Mouse (Mus musculus) heart, adult 2 months (tissue): Measurements from ENCODE around the gene Camkmt. TPM values are rescaled to one million over a fixed set of nuclear protein-coding genes. Genes with fewer than 3 reads are reported as not detected.

Source experiments
- DNase-seq, 2 experiments: peaks; one replicate each; pipeline ENCODE4 v3.0.0; 2021
- H3K27ac ChIP-seq: fragments of 200-600 bp; 2 replicates; pipeline ENCODE4 v1.8.1; 2022
- H3K27me3 ChIP-seq: fragments of 200-500 bp; 2 replicates; pipeline ENCODE4 v1.6.1; 2012; ENCODE audit warnings: mild to moderate bottlenecking, low read length, inconsistent platforms, mixed read lengths; ENCODE audit not compliant: control insufficient read depth, insufficient read depth
- H3K36me3 ChIP-seq: fragments of 200-500 bp; 2 replicates; pipeline ENCODE4 v1.6.1; 2012; ENCODE audit warnings: low read length, inconsistent platforms; ENCODE audit not compliant: control insufficient read depth, insufficient read depth
- H3K4me1 ChIP-seq: fragments of 200-500 bp; 2 replicates; pipeline ENCODE4 v1.6.1; 2011; ENCODE audit warnings: low read length; ENCODE audit not compliant: control insufficient read depth, insufficient read depth
- H3K4me3 ChIP-seq: fragments of 200-600 bp; 2 replicates; pipeline ENCODE4 v1.8.1; 2022
- H3K79me2 ChIP-seq: fragments of 200-500 bp; replicated peaks from 2 replicates; pipeline ENCODE4 v1.6.1; 2012; ENCODE audit warnings: mild to moderate bottlenecking, inconsistent platforms, low read length, moderate library complexity, mixed read lengths; ENCODE audit not compliant: control insufficient read depth, insufficient read depth
- H3K9ac ChIP-seq: fragments of 200-500 bp; 2 replicates; pipeline ENCODE4 v1.6.1; 2012; ENCODE audit warnings: low read depth, mild to moderate bottlenecking, control low read depth, inconsistent platforms, low read length, mixed read lengths
- CTCF ChIP-seq: fragments of 200-600 bp; IDR thresholded peaks from 2 replicates; pipeline ENCODE4 v1.8.1; 2022; ENCODE audit warnings: antibody characterized with exemption, mild to moderate bottlenecking, moderate library complexity
- EP300 ChIP-seq: fragments of 200-500 bp; IDR thresholded peaks from 2 replicates; pipeline ENCODE4 v1.6.1; 2011; ENCODE audit warnings: low read depth, low read length, control low read depth; ENCODE audit not compliant: insufficient read depth
- POLR2A ChIP-seq: fragments of 200-500 bp; IDR thresholded peaks from 2 replicates; pipeline ENCODE4 v1.6.1; 2011; ENCODE audit warnings: mild to moderate bottlenecking, low read depth, low read length, control low read depth; ENCODE audit not compliant: insufficient read depth
- WGBS: fragments of 180-500 bp; shearing (Covaris S2); methylation state at CpG from one replicate; pipeline ENCODE4 v1.1.7; 2018; 5-methylcytosine and 5-hydroxymethylcytosine counted together
- intact Hi-C: fragments of 180-260 bp; cut with DNase I; formaldehyde crosslinking; loops from one replicate; pipeline ENCODE4 v1.15.1; 2025
- polyA plus RNA-seq: library from polyadenylated mRNA; depleted of rRNA; stranded (reverse); fragments of >200 nt; gene quantifications from 2 replicates; pipeline ENCODE4 v1.2.3, GENCODE M21; 2012
- total RNA-seq, 2 experiments: library from RNA; stranded (reverse); gene quantifications; 2 replicates each; pipeline ENCODE4 v1.2.3; 2021

The Camkmt gene
- total and polyA plus RNA-seq, 3 experiments, result 1.1 to 4.2 (median 3.5) TPM

DNA sequence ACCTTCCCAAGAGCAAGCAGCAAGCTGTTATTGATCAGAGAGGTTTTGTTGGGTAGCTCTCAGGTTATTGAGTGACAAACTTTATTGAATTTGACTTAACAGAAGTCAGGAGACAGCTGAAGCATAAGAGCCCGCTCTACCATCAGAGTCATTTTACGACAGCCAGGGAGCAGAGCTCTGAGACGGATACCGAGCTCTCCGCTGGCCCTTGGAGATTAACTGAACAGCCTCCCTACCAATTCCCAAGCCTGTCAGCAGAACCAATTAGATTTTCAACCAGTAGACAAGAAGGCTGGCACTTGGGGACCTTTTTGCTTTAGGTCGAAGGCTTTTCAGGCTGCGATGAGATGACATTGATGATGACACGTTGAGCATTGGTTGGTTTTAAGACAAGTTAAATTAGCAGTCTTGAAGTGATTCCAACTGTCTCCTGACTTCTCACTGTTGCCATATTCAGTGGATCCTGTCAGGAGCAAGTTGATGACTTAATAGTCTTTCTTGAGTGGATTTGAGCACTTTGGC lies 229.5 kb downstream of the Camkmt start:
- TF ChIP-seq EP300 (no peak), CTCF (no peak), POLR2A (no peak)
- no peaks in the 10 kb centered on the region for H3K36me3 ChIP-seq
- DNase-seq, result no peak
- no peaks in the 10 kb centered on the region for H3K27me3 ChIP-seq
- no peak overlapping the region for H3K27ac ChIP-seq
- no peak overlapping the region for H3K4me3 ChIP-seq
- 86% methylated on average over 8 of the region's 8 CpGs for WGBS
- no peaks in the 10 kb centered on the region for H3K79me2 ChIP-seq
- H3K4me1 ChIP-seq, result no peaks in the 10 kb centered on the region
- H3K9ac ChIP-seq, result no peak overlapping the region
- intact Hi-C loops, result no loop called here

DNA sequence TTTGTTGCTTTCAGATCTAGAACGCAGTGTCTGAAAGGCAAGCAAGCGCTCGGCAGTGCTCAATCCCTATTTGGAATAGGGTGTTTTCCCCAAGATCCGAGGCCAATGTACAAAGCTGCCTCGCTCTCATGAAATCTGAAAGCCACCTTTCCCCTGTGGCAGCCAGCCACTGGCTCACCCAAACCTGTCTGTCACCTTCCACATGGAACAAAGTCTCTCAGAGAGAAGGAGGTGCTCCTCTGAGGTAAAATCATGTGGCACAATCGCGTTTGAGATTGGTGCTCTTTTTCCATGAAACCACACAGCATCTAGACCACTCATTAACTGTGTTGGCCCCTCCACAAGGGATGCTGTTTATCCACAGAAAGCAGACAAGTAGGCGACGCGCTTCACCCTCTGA lies 238.5 kb downstream of the Camkmt start:
- no peak for TF ChIP-seq EP300
- TF ChIP-seq POLR2A, result no peak
- no peak for TF ChIP-seq CTCF
- 89% methylated on average over 10 of the region's 10 CpGs for WGBS

DNA sequence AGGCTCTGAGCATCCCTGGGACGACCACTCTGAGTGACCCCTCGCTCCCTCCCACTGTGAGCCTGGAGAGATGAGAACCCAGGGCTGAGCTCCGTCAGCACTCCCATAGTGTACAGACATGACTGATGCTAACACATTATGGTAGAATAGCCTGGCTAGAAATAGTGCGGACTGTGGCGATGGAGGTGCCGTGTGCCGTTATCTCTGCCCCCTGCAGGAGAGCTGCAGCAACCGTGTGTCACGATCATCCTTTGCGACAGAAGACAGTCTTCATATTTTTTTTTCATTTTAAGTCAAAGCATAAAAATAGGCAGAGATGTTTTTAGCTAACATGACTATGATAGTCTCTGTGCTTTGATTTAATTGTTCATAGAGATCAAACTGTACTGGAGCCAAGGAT lies 245.1 kb downstream of the Camkmt start:
- Histone ChIP-seq H3K36me3 (no peaks in the 10 kb centered on the region), H3K27me3 (no peaks in the 10 kb centered on the region), H3K79me2 (no peaks in the 10 kb centered on the region), H3K9ac (no peak overlapping the region), H3K4me3 (no peak overlapping the region), H3K4me1 (no peaks in the 10 kb centered on the region), H3K27ac (no peak overlapping the region)
- no peak for TF ChIP-seq CTCF
- TF ChIP-seq EP300, result no peak
- TF ChIP-seq POLR2A, result no peak
- whole genome bisulfite sequencing, result 70% methylated on average over 10 of the region's 10 CpGs
- DNase-seq, result no peak
- intact Hi-C loops, result no loop called here

More for the DNA sequence above, 238.5 kb downstream of the Camkmt start:
- H3K27me3 ChIP-seq, result no peaks in the 10 kb centered on the region
- no peak overlapping the region for H3K27ac ChIP-seq
- intact Hi-C loops, result no loop called here
- H3K4me1 ChIP-seq, result no peaks in the 10 kb centered on the region
- no peak overlapping the region for H3K9ac ChIP-seq
- no peak overlapping the region for H3K4me3 ChIP-seq
- no peaks in the 10 kb centered on the region for H3K79me2 ChIP-seq
- no peaks in the 10 kb centered on the region for H3K36me3 ChIP-seq
- no peak for DNase-seq

DNA sequence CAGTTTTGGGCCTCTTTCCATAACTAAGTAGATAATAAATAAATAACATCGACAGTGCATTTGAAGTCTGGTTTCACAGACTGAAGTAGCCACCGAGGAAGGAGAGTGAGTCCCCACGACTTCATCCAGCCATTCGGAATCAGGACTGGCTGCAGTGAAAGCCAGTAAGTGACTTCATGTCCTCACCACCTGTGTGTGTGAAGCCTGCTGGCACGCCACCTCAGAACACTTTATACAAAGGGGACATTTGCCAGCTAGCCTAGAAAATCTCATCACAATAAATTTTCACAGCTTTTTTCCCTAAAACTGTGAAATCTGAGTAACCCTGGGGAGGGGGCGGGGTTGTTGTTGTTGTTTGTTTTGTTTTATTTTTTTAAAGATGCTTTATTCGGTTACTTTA lies 247.3 kb downstream of the Camkmt start:
- no peak for DNase-seq
- Histone ChIP-seq H3K4me1 (no peaks in the 10 kb centered on the region), H3K27me3 (no peaks in the 10 kb centered on the region), H3K4me3 (no peak overlapping the region), H3K36me3 (no peaks in the 10 kb centered on the region), H3K79me2 (no peaks in the 10 kb centered on the region), H3K9ac (no peak overlapping the region), H3K27ac (no peak overlapping the region)
- TF ChIP-seq EP300 (no peak), POLR2A (no peak), CTCF (no peak)
- intact Hi-C loops, result no loop called here
- 81% methylated on average over 7 of the region's 7 CpGs for WGBS

DNA sequence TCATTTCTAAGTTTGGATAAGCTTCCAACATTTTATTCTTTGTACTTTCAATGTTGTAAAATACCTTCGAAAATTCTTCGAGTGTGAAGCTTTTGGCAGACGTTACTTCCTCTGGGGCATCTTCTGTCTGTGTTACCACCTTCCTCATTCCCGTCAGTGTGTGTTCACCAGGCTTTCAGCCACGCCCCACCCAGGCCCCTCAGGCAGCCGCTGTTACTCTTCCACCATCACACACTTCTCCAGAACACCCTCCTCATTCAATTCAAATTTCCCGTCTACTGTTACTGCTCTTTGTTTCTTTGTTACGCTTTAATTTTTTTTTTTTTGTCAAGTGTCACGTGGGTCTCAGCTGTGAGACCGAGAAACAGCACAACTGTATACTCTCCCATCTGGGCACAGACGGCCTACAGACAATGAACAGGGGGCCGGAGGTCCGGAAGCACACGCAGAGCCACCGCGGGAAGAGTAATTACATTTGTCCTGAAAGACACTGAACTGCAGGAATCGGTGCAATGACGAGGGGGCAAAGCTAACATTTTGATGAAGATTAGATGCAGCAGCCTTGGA lies 250.9 kb downstream of the Camkmt start:
- Histone ChIP-seq H3K27ac (no peak overlapping the region), H3K27me3 (no peaks in the 10 kb centered on the region), H3K4me1 (no peaks in the 10 kb centered on the region), H3K36me3 (no peaks in the 10 kb centered on the region), H3K9ac (no peak overlapping the region), H3K79me2 (no peaks in the 10 kb centered on the region), H3K4me3 (no peak overlapping the region)
- DNase-seq, result no peak
- 79% methylated on average over 18 of the region's 18 CpGs for WGBS
- TF ChIP-seq POLR2A, result no peak
- intact Hi-C loops, result no loop called here

DNA sequence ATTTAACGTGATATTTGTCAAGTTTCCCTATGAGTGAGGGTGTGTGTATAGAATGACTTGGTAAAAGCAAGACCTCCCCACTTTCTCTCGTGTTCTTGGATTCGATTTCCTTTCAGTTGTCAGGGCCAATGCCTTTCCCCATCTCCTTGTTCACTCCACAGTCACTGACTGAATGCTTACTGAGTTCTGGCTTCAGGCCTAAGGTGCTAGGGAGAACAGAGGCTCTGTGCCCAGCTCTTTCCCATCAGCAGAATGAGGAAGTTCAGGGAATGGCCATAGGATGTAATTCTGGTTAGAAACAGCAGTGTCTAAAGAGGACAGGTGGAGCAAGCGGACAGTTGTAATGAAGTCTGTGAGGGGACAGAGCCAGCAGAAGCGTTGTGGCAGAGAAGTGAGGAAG lies 252.1 kb downstream of the Camkmt start:
- Histone ChIP-seq H3K36me3 (no peaks in the 10 kb centered on the region), H3K4me3 (no peak overlapping the region), H3K27ac (no peak overlapping the region), H3K27me3 (no peaks in the 10 kb centered on the region), H3K4me1 (no peaks in the 10 kb centered on the region), H3K79me2 (no peaks in the 10 kb centered on the region), H3K9ac (no peak overlapping the region)
- DNase-seq, result no peak
- intact Hi-C loops, result no loop called here
- 84% methylated on average over 5 of the region's 5 CpGs for WGBS
- no peak for TF ChIP-seq POLR2A
- TF ChIP-seq CTCF, result no peak
